Mouse (Mus musculus): ENCODE measurements around the gene Olfr64. TPM values are rescaled to one million over a fixed set of nuclear protein-coding genes. Genes with fewer than 3 reads are reported as not detected.

Olfr64 gene
- total RNA-seq, 4 experiments from 2014 or later, result not detected

Other genes with a start within 250 kb of the Olfr64 start
- not detected for gene Olfr623, start 230.8 kb downstream of the Olfr64 start, total RNA-seq (2022)
- under 1 TPM in 1 of 4 experiments, not detected in 3; 0.06 TPM for gene Olfr624, start 223.3 kb downstream of the Olfr64 start, total RNA-seq (2022)
- not detected for gene Olfr625-ps1, start 211.8 kb downstream of the Olfr64 start, total RNA-seq (2022)
- not detected for gene Olfr243, start 179.8 kb downstream of the Olfr64 start, total RNA-seq (2022)
- gene Olfr628, start 164.1 kb downstream of the Olfr64 start, total RNA-seq (2022), result not detected
- gene Olfr629, start 149.5 kb downstream of the Olfr64 start, total RNA-seq (2022), result not detected
- gene Olfr630, start 137.2 kb downstream of the Olfr64 start, total RNA-seq (2022), result not detected
- not detected for gene Olfr69, start 122.9 kb downstream of the Olfr64 start, total RNA-seq (2022)
- not detected for gene Olfr68, start 114.8 kb downstream of the Olfr64 start, total RNA-seq (2022)
- not detected for gene Olfr67, start 102.7 kb downstream of the Olfr64 start, total RNA-seq (2022)
- 100 to 1,000 TPM in 1 of 4 experiments, 10 to 100 TPM in 3; 78.2 to 176 (median 90.4) TPM for gene Hbb-bt, start 80.5 kb downstream of the Olfr64 start, total RNA-seq (2022)
- 1,000 to 10,000 TPM in 1 of 4 experiments, 100 to 1,000 TPM in 3; 738 to 2,114 (median 834) TPM for gene Hbb-bs, start 66.4 kb downstream of the Olfr64 start, total RNA-seq (2022)
- not detected for gene Hbb-bh2, start 54.0 kb downstream of the Olfr64 start, total RNA-seq (2022)
- not detected for gene Hbb-bh1, start 51.3 kb downstream of the Olfr64 start, total RNA-seq (2022)
- gene Hbb-y, start 41.3 kb downstream of the Olfr64 start, total RNA-seq (2022), result not detected
- gene Olfr66, start 8.2 kb downstream of the Olfr64 start, total RNA-seq (2022), result not detected
- not detected for gene Olfr65, start 9.0 kb upstream of the Olfr64 start, total RNA-seq (2022)
- gene Olfr631, start 34.3 kb upstream of the Olfr64 start, total RNA-seq (2022), result not detected
- not detected for gene Olfr632, start 39.9 kb upstream of the Olfr64 start, total RNA-seq (2022)
- not detected for gene Olfr633, start 50.0 kb upstream of the Olfr64 start, total RNA-seq (2022)
- under 1 TPM in 3 of 4 experiments, not detected in 1; 0.03 to 0.06 (median 0.06) TPM for gene Olfr635, start 76.7 kb upstream of the Olfr64 start, total RNA-seq (2022)
- gene Olfr638, start 104.3 kb upstream of the Olfr64 start, total RNA-seq (2022), result not detected
- under 1 TPM in 2 of 4 experiments, not detected in 2; 0.05 to 0.09 TPM for gene Olfr639, start 122.8 kb upstream of the Olfr64 start, total RNA-seq (2022)
- gene Olfr640, start 131.1 kb upstream of the Olfr64 start, total RNA-seq (2022), result not detected
- not detected for gene Olfr641, start 141.0 kb upstream of the Olfr64 start, total RNA-seq (2022)
- not detected for gene Olfr642, start 158.2 kb upstream of the Olfr64 start, total RNA-seq (2022)
- not detected for gene 4930516K23Rik, start 167.0 kb upstream of the Olfr64 start, total RNA-seq (2022)
- not detected for gene Olfr644, start 177.4 kb upstream of the Olfr64 start, total RNA-seq (2022)
- gene Olfr645, start 191.0 kb upstream of the Olfr64 start, total RNA-seq (2022), result not detected
- not detected for gene Olfr646, start 210.4 kb upstream of the Olfr64 start, total RNA-seq (2022)
- gene Ubqln5, start 235.3 kb upstream of the Olfr64 start, total RNA-seq (2022), result not detected
- gene Olfr643, start 242.9 kb upstream of the Olfr64 start, total RNA-seq (2022), result not detected
- gene Ubqln3, start 248.8 kb upstream of the Olfr64 start, total RNA-seq (2022), result not detected